Mouse (Mus musculus) pancreas, adult 10 weeks (tissue): Measurements from ENCODE around the gene Tmem274. TPM values are rescaled to one million over a fixed set of nuclear protein-coding genes. Genes with fewer than 3 reads are reported as not detected.

ENCODE experiments used
- polyA plus RNA-seq: library from polyadenylated mRNA; stranded (reverse); fragments of 350-450 nt; fragmentation: Illumina TruSeq; extraction: RNeasy Lipid Tissue Mini Kit (QIAGEN cat#74804); gene quantifications from one replicate; pipeline ENCODE4 v1.2.3, GENCODE M21; 2015; ENCODE audit warnings: low read depth, low replicate concordance; ENCODE audit not compliant: insufficient read depth

Gene Tmem274
- polyA plus RNA-seq, result not detected

GRCm38 (mm10) chr4:149477078-149477477 is at the start of gene Tmem274:
Gene Tmem274, plus strand, starts transcription at chr4:149477378.

GRCm38 (mm10) chr4:149454879-149455278 is 22.3 kb upstream of the Tmem274 start, which contains the start of gene Rbp7:
Gene Rbp7, minus strand, starts transcription at chr4:149454978.

GRCm38 (mm10) chr4:149485053-149485824 is 8.1 kb downstream of the Tmem274 start, which contains the start of the genes Nmnat1 and Lzic:
Gene Nmnat1, minus strand, starts transcription at chr4:149485202.
Gene Lzic, plus strand, starts transcription at chr4:149485229.

GRCm38 (mm10) chr4:149517868-149518340 is 40.7 kb downstream of the Tmem274 start, which contains the start of gene Ctnnbip1:
Gene Ctnnbip1, plus strand, starts transcription at chr4:149518236.

Other genes with a start within 250 kb of the Tmem274 start
- gene Kif1b, start 169.7 kb upstream of the Tmem274 start, polyA plus RNA-seq, result 12.5 TPM
- gene Ube4b, start 50.6 kb upstream of the Tmem274 start, polyA plus RNA-seq, result 16.4 TPM
- gene Rbp7, start 22.4 kb upstream of the Tmem274 start, polyA plus RNA-seq, result 36.2 TPM
- gene Nmnat1, start 7.8 kb downstream of the Tmem274 start, polyA plus RNA-seq, result 2.5 TPM
- gene Lzic, start 7.9 kb downstream of the Tmem274 start, polyA plus RNA-seq, result 2.4 TPM
- 5.2 TPM for gene Ctnnbip1, start 40.9 kb downstream of the Tmem274 start, polyA plus RNA-seq
- 27.4 TPM for gene Clstn1, start 109.1 kb downstream of the Tmem274 start, polyA plus RNA-seq
- 1.4 TPM for gene Pik3cd, start 225.2 kb downstream of the Tmem274 start, polyA plus RNA-seq